Mouse (Mus musculus) neural tube, embryonic 11.5 days (tissue): ENCODE data around the gene Naa15. TPM values are rescaled to one million over a fixed set of nuclear protein-coding genes. Genes with fewer than 3 reads are reported as not detected.
"Not testable (repeated sequence)": the region's sequence is repeated elsewhere in the genome, so short reads cannot be mapped to it uniquely, and the experiment has no call there.

Source experiments
- ATAC-seq: fragments of 200-750 bp; cut with Nextera tagmentation; 2 replicates; pipeline ENCODE4 v1.8.0; 2017; ENCODE audit warnings: moderate number of reproducible peaks, mild to moderate bottlenecking, moderate TSS enrichment, moderate library complexity; ENCODE audit not compliant: insufficient read depth, low FRiP score, low TSS enrichment
- DNase-seq: peaks from one replicate; pipeline ENCODE4 v3.0.0-alpha.2; 2015; ENCODE audit warnings: low spot score
- H3K27ac ChIP-seq: fragments of 300-500 bp; sonication (generic); 2 replicates; pipeline ENCODE4 v1.5.1; 2014; ENCODE audit warnings: low read depth, mild to moderate bottlenecking, low read length
- H3K27me3 ChIP-seq: fragments of 300-500 bp; sonication (generic); 2 replicates; pipeline ENCODE4 v1.6.1; 2014; ENCODE audit warnings: mild to moderate bottlenecking, low read length, mixed read lengths; ENCODE audit not compliant: control insufficient read depth, insufficient read depth
- H3K36me3 ChIP-seq: fragments of 300-500 bp; sonication (generic); 2 replicates; pipeline ENCODE4 v1.6.1; 2014; ENCODE audit warnings: mild to moderate bottlenecking, low read length, moderate library complexity, mixed read lengths; ENCODE audit not compliant: control insufficient read depth, insufficient read depth
- H3K4me1 ChIP-seq: fragments of 300-500 bp; sonication (generic); 2 replicates; pipeline ENCODE4 v1.6.1; 2014; ENCODE audit warnings: low read length, mixed read lengths; ENCODE audit not compliant: control insufficient read depth, insufficient read depth
- H3K4me2 ChIP-seq: fragments of 300-500 bp; sonication (generic); 2 replicates; pipeline ENCODE4 v1.6.1; 2014; ENCODE audit warnings: low read depth, mild to moderate bottlenecking, moderate library complexity
- H3K4me3 ChIP-seq: fragments of 300-500 bp; sonication (generic); 2 replicates; pipeline ENCODE4 v1.5.1; 2014; ENCODE audit warnings: low read depth, low read length
- H3K9ac ChIP-seq: fragments of 300-500 bp; sonication (generic); 2 replicates; pipeline ENCODE4 v1.6.1; 2014; ENCODE audit warnings: mild to moderate bottlenecking, low read length
- H3K9me3 ChIP-seq: fragments of 300-500 bp; sonication (generic); 2 replicates; pipeline ENCODE4 v1.6.1; 2016; ENCODE audit warnings: low read length; ENCODE audit not compliant: control insufficient read depth
- WGBS: fragments of 180-500 bp; shearing (Covaris S2); extraction: QIAGEN DNeasy Blood & Tissue Kit; methylation state at CpG from one replicate; pipeline ENCODE4 v1.1.7; 2014; 5-methylcytosine and 5-hydroxymethylcytosine counted together
- polyA plus RNA-seq: library from polyadenylated mRNA; unstranded; fragments of >200 nt; fragmentation: Nextera tagmentation; extraction: Ambion mirVana; gene quantifications from 2 replicates; pipeline ENCODE4 v1.2.1, GENCODE M21; 2014

Naa15 gene
- polyA plus RNA-seq, 1 experiment from 2014 or later, result 51.7 TPM

DNA sequence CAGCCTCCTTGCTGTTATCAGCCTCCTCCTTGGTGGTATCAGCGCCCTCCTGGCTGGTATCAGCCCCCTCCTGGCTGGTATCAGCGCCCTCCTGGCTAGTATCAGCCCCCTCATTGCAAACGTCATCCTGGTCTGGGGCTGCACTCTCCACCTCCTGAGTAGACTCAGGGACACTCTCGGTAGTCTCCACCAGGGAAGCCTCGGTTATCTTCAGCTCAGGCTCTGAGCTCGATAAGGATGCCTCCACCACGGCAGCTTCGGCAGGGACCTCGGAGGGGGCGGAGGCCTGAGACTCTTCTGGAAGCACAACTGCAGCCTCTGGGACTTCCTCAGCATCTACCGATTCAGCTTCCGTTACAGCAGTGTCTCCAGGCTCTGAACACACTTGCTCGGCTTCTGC lies 26.0 kb upstream of the Naa15 start:
- H3K4me3 ChIP-seq, result no peak overlapping the region
- no peak overlapping the region for H3K27ac ChIP-seq
- no peaks in the 10 kb centered on the region for H3K4me1 ChIP-seq
- DNase-seq (no peak), ATAC-seq (no peak)
- H3K9ac ChIP-seq, result no peak overlapping the region; the same call in 1 of the 2 replicates
- peak overlapping the region; percentile 12 for H3K4me2 ChIP-seq
- H3K27me3 ChIP-seq, result no peaks in the 10 kb centered on the region
- no peaks in the 10 kb centered on the region for H3K36me3 ChIP-seq
- no peaks in the 10 kb centered on the region for H3K9me3 ChIP-seq
- WGBS, result 3% methylated on average over 13 of the region's 13 CpGs

DNA sequence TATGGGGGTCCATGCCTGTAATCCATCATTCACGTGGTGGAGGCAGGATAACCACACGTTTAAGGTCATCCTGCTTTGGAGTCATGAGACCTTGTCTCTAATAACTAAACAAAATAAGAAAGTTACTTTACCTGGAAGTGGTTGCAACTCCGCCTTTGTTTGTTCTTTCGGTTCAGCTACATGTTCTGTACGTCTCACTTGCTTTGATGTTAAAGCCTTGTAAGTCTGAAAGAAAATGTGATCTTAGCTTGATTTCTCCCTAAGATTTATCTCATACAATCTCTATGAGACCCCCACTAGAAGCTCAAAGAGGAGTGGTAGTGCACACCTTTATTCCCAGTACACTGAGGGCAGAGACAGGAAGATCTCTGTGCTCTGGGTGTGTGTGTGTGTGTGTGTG lies 23.9 kb upstream of the Naa15 start:
- ATAC-seq, result no peak
- no peak for DNase-seq
- H3K4me1 ChIP-seq, result no peaks in the 10 kb centered on the region
- H3K4me2 ChIP-seq, result no peak overlapping the region
- no peaks in the 10 kb centered on the region for H3K27me3 ChIP-seq
- no peak overlapping the region for H3K27ac ChIP-seq
- H3K9me3 ChIP-seq, result no peaks in the 10 kb centered on the region
- 85% methylated on average over 5 of the region's 5 CpGs for WGBS
- no peaks in the 10 kb centered on the region for H3K36me3 ChIP-seq
- no peak overlapping the region for H3K4me3 ChIP-seq
- H3K9ac ChIP-seq, result no peak overlapping the region

DNA sequence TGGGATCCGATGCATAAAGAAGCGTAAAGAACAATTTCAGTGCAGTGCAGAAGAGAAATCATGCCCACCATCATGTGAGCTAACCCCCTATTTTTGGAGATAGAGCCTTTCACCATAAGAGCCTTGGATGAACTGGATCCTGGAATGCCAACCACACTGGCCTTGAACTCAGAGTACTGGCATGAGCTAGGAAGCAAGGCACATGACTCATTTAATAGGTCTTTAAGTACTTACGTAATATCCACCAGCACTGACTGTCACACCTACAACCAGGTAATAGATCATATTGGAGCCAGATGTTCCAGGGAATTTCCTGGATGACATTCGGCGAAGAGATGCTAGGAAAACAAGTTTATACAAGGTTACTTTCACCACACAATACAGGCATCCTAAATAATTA lies 23.4 kb upstream of the Naa15 start:
- Histone ChIP-seq H3K27ac (no peak overlapping the region), H3K36me3 (no peaks in the 10 kb centered on the region), H3K4me2 (no peak overlapping the region), H3K27me3 (no peaks in the 10 kb centered on the region; the same call in 1 of the 2 replicates), H3K4me3 (no peak overlapping the region), H3K4me1 (no peaks in the 10 kb centered on the region), H3K9me3 (no peaks in the 10 kb centered on the region), H3K9ac (no peak overlapping the region)
- ATAC-seq (no peak), DNase-seq (no peak)
- WGBS, result 94% methylated on average over 5 of the region's 5 CpGs

DNA sequence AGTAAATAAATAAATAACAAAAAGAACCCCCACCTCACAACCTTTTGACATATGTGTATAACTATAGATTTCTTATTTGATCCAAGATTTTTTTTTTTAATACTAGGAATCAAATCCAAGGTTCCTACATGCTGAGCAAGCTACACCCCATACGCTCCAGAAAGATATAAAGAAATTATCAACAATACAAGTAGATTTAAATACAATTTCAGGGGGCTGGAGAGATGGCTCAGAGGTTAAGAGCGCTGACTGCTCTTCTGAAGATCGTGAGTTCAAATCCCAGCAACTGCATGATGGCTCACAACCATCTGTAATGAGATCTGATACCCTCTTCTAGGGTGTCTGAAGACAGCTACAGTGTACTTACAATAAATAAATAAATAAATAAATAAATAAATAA lies 21.9 kb upstream of the Naa15 start:
- ATAC-seq, H3K36me3 ChIP-seq: not testable (repeated sequence)

DNA sequence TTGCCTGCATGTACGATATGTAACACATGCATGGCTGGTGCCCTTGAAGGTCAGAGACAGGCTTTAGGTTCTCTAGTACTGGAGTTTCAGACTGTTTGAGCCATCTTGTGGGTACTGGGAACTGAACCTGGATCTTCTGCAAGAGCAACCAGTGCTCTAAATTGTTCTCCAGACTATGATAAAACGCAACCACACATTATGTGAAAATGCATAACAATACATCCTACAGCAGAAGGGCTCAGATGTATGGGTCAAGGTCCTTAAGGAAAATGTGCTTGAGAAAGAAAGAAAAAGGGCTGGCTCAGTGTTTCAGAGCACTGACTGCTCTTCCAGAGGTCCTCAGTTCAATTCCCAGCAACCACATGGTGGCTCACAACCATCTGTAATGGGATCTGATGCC lies 21.3 kb upstream of the Naa15 start:
- no peak overlapping the region for H3K9ac ChIP-seq
- H3K9me3 ChIP-seq, result no peaks in the 10 kb centered on the region
- H3K4me3 ChIP-seq, result no peak overlapping the region
- H3K27ac ChIP-seq, result no peak overlapping the region
- ATAC-seq (no peak), DNase-seq (no peak)
- H3K27me3 ChIP-seq, result no peaks in the 10 kb centered on the region; the same call in 1 of the 2 replicates
- WGBS, result 91% methylated on average over 2 of the region's 2 CpGs
- no peaks in the 10 kb centered on the region for H3K4me1 ChIP-seq
- no peak overlapping the region for H3K4me2 ChIP-seq
- no peaks in the 10 kb centered on the region for H3K36me3 ChIP-seq

More for the DNA sequence above, 21.9 kb upstream of the Naa15 start:
- not testable (repeated sequence) for H3K4me1 ChIP-seq, DNase-seq, H3K9me3 ChIP-seq, H3K4me3 ChIP-seq, H3K4me2 ChIP-seq, H3K27ac ChIP-seq, H3K9ac ChIP-seq, H3K27me3 ChIP-seq
- 94% methylated on average over 3 of the region's 3 CpGs for WGBS

DNA sequence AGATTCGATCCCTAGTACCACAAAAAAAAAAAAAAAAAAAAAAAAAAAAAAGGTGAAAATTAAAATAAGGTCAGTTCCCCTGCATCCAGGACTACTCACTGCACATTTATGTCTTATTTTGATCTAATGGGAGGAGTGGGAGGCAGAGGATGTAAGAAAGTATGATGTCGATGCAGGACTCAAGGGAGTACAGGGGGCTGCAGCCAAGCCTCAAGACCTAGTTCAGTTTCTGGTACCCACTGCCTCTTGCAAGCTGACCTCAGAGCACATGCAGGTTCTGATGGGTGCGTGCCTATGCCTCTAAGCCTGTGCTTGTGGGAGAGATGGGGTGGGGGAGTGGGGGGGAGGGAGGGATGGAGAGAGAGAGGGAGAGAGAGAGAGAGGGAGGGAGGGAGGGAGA lies 20.1 kb upstream of the Naa15 start:
- Histone ChIP-seq H3K9ac (no peak overlapping the region), H3K4me3 (no peak overlapping the region), H3K27me3 (no peaks in the 10 kb centered on the region; the same call in 1 of the 2 replicates), H3K9me3 (no peaks in the 10 kb centered on the region), H3K4me2 (no peak overlapping the region), H3K27ac (no peak overlapping the region), H3K36me3 (no peaks in the 10 kb centered on the region), H3K4me1 (no peaks in the 10 kb centered on the region)
- 49% methylated on average over 3 of the region's 3 CpGs for WGBS
- ATAC-seq (no peak), DNase-seq (no peak)

DNA sequence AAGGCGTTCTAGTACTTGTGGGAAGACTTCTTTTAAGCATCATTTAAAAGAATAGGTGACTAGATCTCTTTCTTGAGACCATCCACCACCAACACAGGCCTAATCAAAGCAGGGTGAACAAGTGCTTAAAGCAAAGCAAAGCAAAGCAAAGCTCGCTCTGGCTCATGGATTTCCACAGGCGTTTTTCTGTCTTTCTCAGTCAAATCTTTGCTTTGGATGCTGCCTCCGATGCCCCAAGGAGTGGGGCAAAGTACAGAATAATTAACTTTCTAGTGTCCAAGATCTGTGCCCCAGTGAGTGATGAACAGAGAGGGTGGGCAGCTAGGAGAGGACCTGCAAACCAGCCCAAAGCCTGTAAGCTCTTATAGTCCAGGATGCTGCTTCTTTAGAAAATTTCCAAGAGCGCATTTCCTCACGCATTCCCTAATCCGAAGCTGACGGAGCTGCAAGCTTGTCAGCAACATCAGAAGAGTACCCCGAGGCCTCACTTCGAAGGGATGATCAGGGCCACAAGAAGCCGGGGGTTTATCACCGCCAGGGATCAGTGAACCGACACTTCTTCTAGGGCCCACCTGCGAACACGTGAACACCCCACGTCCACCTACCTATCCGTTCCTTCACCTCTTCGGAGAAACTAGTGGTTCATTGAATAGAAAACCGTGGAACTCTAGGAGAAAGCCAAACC lies 19.3 kb upstream of the Naa15 start:
- Histone ChIP-seq H3K4me2 (no peak overlapping the region; the same call in 1 of the 2 replicates), H3K4me1 (no peaks in the 10 kb centered on the region), H3K9ac (no peak overlapping the region), H3K4me3 (no peak overlapping the region), H3K27me3 (no peaks in the 10 kb centered on the region; the same call in 1 of the 2 replicates), H3K9me3 (no peaks in the 10 kb centered on the region), H3K36me3 (no peaks in the 10 kb centered on the region), H3K27ac (no peak overlapping the region)
- ATAC-seq (no peak), DNase-seq (no peak)
- 18% methylated on average over 19 of the region's 19 CpGs for WGBS

DNA sequence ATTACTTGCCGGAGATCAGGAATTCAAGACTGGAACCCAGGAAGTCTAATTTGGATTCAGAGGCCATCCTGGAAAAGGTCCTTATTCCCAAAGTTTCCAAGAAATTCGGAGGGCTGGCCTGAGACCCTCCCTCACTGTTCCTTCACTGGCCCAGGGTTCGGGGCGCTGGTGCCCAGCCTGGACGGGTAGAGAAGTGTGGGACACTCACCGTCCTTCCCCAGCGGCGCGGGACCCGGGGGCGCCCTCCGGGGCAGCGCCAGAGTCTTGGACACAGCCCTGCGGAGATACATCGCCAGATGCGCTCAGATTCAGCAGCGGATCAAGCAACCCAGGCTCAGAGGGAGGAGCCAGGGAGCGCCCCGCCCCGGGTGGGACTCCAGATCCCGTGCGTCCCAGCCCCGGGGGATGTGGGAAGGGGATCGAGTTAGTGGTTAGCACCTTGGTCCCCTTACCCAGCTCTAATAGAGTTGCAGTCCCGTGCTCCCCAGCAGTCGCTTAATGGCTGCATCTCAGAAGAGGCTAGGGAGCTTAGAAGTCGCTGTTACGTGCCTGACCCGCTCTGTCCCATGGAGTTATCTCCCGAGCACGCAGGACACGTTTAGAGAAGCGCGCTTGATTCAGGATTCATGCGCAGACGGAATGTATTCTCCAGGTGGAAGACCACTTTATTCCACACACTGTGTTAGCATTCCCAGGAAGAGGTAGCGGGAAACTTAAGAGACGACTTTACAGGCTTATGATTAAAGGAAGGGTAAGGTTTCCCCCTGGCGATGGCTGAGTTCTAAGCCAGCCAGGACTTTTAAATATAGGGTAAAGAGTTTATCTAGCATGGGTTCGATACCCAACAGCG lies 18.5 kb upstream of the Naa15 start, which contains the start of gene Mgarp:
Mgarp (minus strand) TSS at position 520 of the 850 bp plus-strand sequence.
- H3K4me2 ChIP-seq, result peak within 1 kb of the TSS; percentile 70
- no peaks in the 10 kb centered on the region for H3K4me1 ChIP-seq
- H3K9ac ChIP-seq, result peak within 1 kb of the TSS; percentile 57
- ATAC-seq, result peak; percentile 86
- H3K9me3 ChIP-seq, result no peaks in the 10 kb centered on the region
- peak within 1 kb of the TSS; percentile 42 for H3K4me3 ChIP-seq
- no peaks in the 10 kb centered on the region; the same call in 1 of the 2 replicates for H3K27me3 ChIP-seq
- no peaks in the 10 kb centered on the region for H3K36me3 ChIP-seq
- no peak within 1 kb of the TSS for H3K27ac ChIP-seq
- DNase-seq, result peak; percentile 85
- WGBS, result 4% methylated on average over 37 of the region's 41 CpGs
